Mouse (Mus musculus): Measurements from ENCODE around the gene Rhbdd3. TPM values are rescaled to one million over a fixed set of nuclear protein-coding genes. Genes with fewer than 3 reads are reported as not detected.

Gene Rhbdd3
- total and polyA plus RNA-seq, 3 experiments, result 15.0 to 20.6 (median 17.0) TPM

GRCm38 (mm10) chr11:5057064-5057463 lies 41.7 kb upstream of the Rhbdd3 start:
- Histone ChIP-seq H3K4me3 (replicated peaks in 1 of 3; ENCODE audit: low read depth in 2 of 3, low read length in 2 of 3, poor library complexity in 1 of 3) (peak overlapping the region in 2 of 3 experiments; percentile 57 to 71), H3K27me3 (replicated peaks) (peaks cover 9% of the 10 kb centered on the region), H3K9ac (ENCODE audit: insufficient read depth, low read depth) (peak overlapping the region; percentile 42; the same call in 1 of the 2 replicates), H3K4me2 (ENCODE audit: insufficient read depth, low read depth, poor library complexity, severe bottlenecking) (peak overlapping the region; percentile 92), H3K36me3 (replicated peaks in 1 of 2; ENCODE audit: control insufficient read depth in 1 of 2, insufficient read depth in 1 of 2, low read length in 1 of 2) (peaks cover 0 to 13% of the 10 kb centered on the region in 2 experiments), H3K9me3 (replicated peaks; ENCODE audit: low read length) (no peaks in the 10 kb centered on the region), H3K27ac (ENCODE audit: insufficient read depth, low read depth) (peak overlapping the region; percentile 71), H3K4me1 (ENCODE audit: control insufficient read depth in 1 of 2, insufficient read depth in 2 of 2) (peaks cover 33 to 74% of the 10 kb centered on the region in 2 experiments), H3K79me2 (replicated peaks; ENCODE audit: control insufficient read depth, extremely low read depth, insufficient read depth, poor library complexity, severe bottlenecking) (no peaks in the 10 kb centered on the region)
- in situ Hi-C loops (cut with MboI; ENCODE audit: low pct_ligation_motif_present, low pct_unique_long_range_greater_than_20kb, low sequenced_read_pairs) (no loop called here), dilution Hi-C loops (cut with MboI; ENCODE audit: extremely low pct_ligation_motif_present, extremely low pct_unique_long_range_greater_than_20kb, low sequenced_read_pairs) (no loop called here)
- no peak for DNase-seq (ENCODE audit: extremely low read depth)
- no peak for TF ChIP-seq MAZ (IDR thresholded peaks at IDR 0.05; ENCODE audit: low read depth, low read length)
- no peak for TF ChIP-seq ZMIZ1 (IDR thresholded peaks at IDR 0.05; ENCODE audit: low read depth, low read length)
- no peak for TF ChIP-seq CTCF (conservative IDR thresholded peaks at IDR 0.05 in 1 of 2, IDR thresholded peaks at IDR 0.05 in 1 of 2; ENCODE audit: low read depth in 2 of 2, low read length in 2 of 2)
- no peak for TF ChIP-seq EP300 (IDR thresholded peaks at IDR 0.05; ENCODE audit: low read length)
- no peak for TF ChIP-seq ZKSCAN1 (IDR thresholded peaks at IDR 0.05; ENCODE audit: borderline replicate concordance, low read depth, low read length)

DNA sequence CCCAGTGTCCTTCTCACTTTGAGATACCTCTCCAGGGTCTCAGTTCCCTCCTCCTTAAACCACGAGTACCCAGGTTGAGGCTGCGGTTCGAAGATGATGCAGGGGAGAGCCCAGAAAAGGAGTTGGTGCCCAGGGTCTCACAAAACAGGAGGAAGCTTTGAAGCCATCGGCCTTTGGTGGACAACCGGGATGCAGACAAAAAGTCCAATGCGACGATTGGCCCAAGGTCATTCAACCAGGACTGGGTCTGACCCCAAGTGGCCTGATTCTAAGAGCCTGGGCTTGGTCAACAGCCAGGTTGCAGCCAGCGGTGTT lies 41.2 kb upstream of the Rhbdd3 start:
- peaks cover 38 to 78% of the 10 kb centered on the region in 2 experiments for H3K4me1 ChIP-seq (ENCODE audit: control insufficient read depth in 1 of 2, insufficient read depth in 2 of 2)
- peak overlapping the region; percentile 92 for H3K4me2 ChIP-seq (ENCODE audit: insufficient read depth, low read depth, poor library complexity, severe bottlenecking)
- H3K27me3 ChIP-seq (replicated peaks), result peaks cover 11% of the 10 kb centered on the region
- dilution Hi-C loops (cut with MboI; ENCODE audit: extremely low pct_ligation_motif_present, extremely low pct_unique_long_range_greater_than_20kb, low sequenced_read_pairs) (no loop called here), in situ Hi-C loops (cut with MboI; ENCODE audit: low pct_ligation_motif_present, low pct_unique_long_range_greater_than_20kb, low sequenced_read_pairs) (no loop called here)
- H3K36me3 ChIP-seq (replicated peaks in 1 of 2; ENCODE audit: control insufficient read depth in 1 of 2, insufficient read depth in 1 of 2, low read length in 1 of 2), result peaks cover 0 to 13% of the 10 kb centered on the region in 2 experiments
- H3K9ac ChIP-seq (ENCODE audit: insufficient read depth, low read depth), result peak overlapping the region; percentile 42; the same call in 1 of the 2 replicates
- TF ChIP-seq ZC3H11A (IDR thresholded peaks at IDR 0.05; ENCODE audit: low read depth, low read length), result no peak
- TF ChIP-seq NELFE (IDR thresholded peaks at IDR 0.05; ENCODE audit: low read depth, low read length), result no peak
- TF ChIP-seq SMC3 (IDR thresholded peaks at IDR 0.05; ENCODE audit: low read depth, low read length), result no peak
- no peak for TF ChIP-seq KAT2A (IDR thresholded peaks at IDR 0.05; ENCODE audit: insufficient replicate concordance, low read length)
- TF ChIP-seq POLR2A (IDR thresholded peaks at IDR 0.05; ENCODE audit: low read depth, low read length), result no peak
- no peak for TF ChIP-seq MEF2A (IDR thresholded peaks at IDR 0.05; ENCODE audit: borderline replicate concordance, low read depth, low read length)
- TF ChIP-seq PAX5 (IDR thresholded peaks at IDR 0.05; ENCODE audit: low read length), result no peak
- no peak for TF ChIP-seq JUN (IDR thresholded peaks at IDR 0.05; ENCODE audit: insufficient read depth, low read depth, low read length)
- TF ChIP-seq MAZ (IDR thresholded peaks at IDR 0.05; ENCODE audit: low read depth, low read length), result no peak
- no peak for DNase-seq (ENCODE audit: extremely low read depth)
- no peaks in the 10 kb centered on the region for H3K9me3 ChIP-seq (replicated peaks; ENCODE audit: low read length)
- peak overlapping the region; percentile 18 to 71 (median 57) for H3K4me3 ChIP-seq (replicated peaks in 1 of 3; ENCODE audit: low read depth in 2 of 3, low read length in 2 of 3, poor library complexity in 1 of 3)
- no peaks in the 10 kb centered on the region for H3K79me2 ChIP-seq (replicated peaks; ENCODE audit: control insufficient read depth, extremely low read depth, insufficient read depth, poor library complexity, severe bottlenecking)
- peak overlapping the region; percentile 71 for H3K27ac ChIP-seq (ENCODE audit: insufficient read depth, low read depth)

All from CH12.LX (cell line).